Mouse (Mus musculus) MEL-GATA-1-ER (cell line): ENCODE measurements at regions not wholly inside any gene's neighbourhood (a gene's known extent, or its start where the extent isn't known, plus 50 kb on each side); places are given as distances from the start of the nearest gene placed in this dataset.

Experiments used
- DNase-seq: peaks from one replicate; pipeline ENCODE4 v3.0.0-alpha.2; 2012; ENCODE audit warnings: low read depth; ENCODE audit errors: extremely low read depth

- DNase-seq: no peak
These were observed 61.7 kb downstream of the Thnsl1 start for GRCm38 (mm10) chr2:21267149-21267761.

GRCm38 (mm10) chr2:21269989-21270846 is 64.7 kb downstream of the Thnsl1 start:
- DNase-seq: no peak

GRCm38 (mm10) chr2:21273416-21273815 is 67.9 kb downstream of the Thnsl1 start:
- no peak for DNase-seq

GRCm38 (mm10) chr2:21275315-21275714 is 69.8 kb downstream of the Thnsl1 start:
- no peak for DNase-seq

GRCm38 (mm10) chr2:21280794-21281420 is 75.4 kb downstream of the Thnsl1 start:
- peak; percentile 23 for DNase-seq

- no peak for DNase-seq
These were observed 77.1 kb downstream of the Thnsl1 start for GRCm38 (mm10) chr2:21282505-21283200.

GRCm38 (mm10) chr2:21284881-21285280 is 79.4 kb downstream of the Thnsl1 start:
- no peak for DNase-seq

- DNase-seq: no peak
These were observed 79.6 kb upstream of the Gpr158 start for GRCm38 (mm10) chr2:21287786-21288185.

GRCm38 (mm10) chr2:21292669-21293151 is 74.6 kb upstream of the Gpr158 start:
- no peak for DNase-seq

GRCm38 (mm10) chr2:21294002-21294401 is 73.3 kb upstream of the Gpr158 start:
- DNase-seq: no peak

GRCm38 (mm10) chr2:21299681-21300080 is 67.7 kb upstream of the Gpr158 start:
- no peak for DNase-seq
